Mouse (Mus musculus): ENCODE measurements at regions not wholly inside any gene's neighbourhood (a gene's known extent, or its start where the extent isn't known, plus 50 kb on each side); places are given as distances from the start of the nearest gene placed in this dataset.

GRCm38 (mm10) chr4:32137966-32138365 is 100.6 kb upstream of the Bach2 start:
- no peak overlapping the region for H3K9ac ChIP-seq (ENCODE audit: low read depth, low read length, severe bottlenecking)
- H3K27me3 ChIP-seq (ENCODE audit: control insufficient read depth, insufficient read depth, low read length) = no peaks in the 10 kb centered on the region
- H3K4me1 ChIP-seq (ENCODE audit: control insufficient read depth, insufficient read depth, low read length) = peaks cover 4% of the 10 kb centered on the region; the same call in 1 of the 2 replicates
- no peaks in the 10 kb centered on the region for H3K9me3 ChIP-seq (ENCODE audit: control insufficient read depth, low read length)
- H3K27ac ChIP-seq (replicated peaks; ENCODE audit: low read depth, low read length) = no peak overlapping the region
- no peak overlapping the region for H3K4me2 ChIP-seq (replicated peaks; ENCODE audit: low read depth, low read length, severe bottlenecking)
- 34% methylated on average over 10 of the region's 10 CpGs for WGBS
- H3K36me3 ChIP-seq (ENCODE audit: control insufficient read depth, insufficient read depth, low read length) = no peaks in the 10 kb centered on the region
- TF ChIP-seq POLR2A (IDR thresholded peaks at IDR 0.05; ENCODE audit: borderline replicate concordance, extremely low read depth, insufficient read depth, insufficient read length) = no peak
- H3K4me3 ChIP-seq (replicated peaks; ENCODE audit: low read length) = no peak overlapping the region
- ATAC-seq (ENCODE audit: low FRiP score, low read depth) (no peak), DNase-seq (ENCODE audit: low spot score) (peak; percentile 28)

GRCm38 (mm10) chr4:32139586-32139985 is 99.0 kb upstream of the Bach2 start:
- Histone ChIP-seq H3K27me3 (ENCODE audit: control insufficient read depth, insufficient read depth, low read length) (no peaks in the 10 kb centered on the region), H3K9ac (ENCODE audit: low read depth, low read length, severe bottlenecking) (no peak overlapping the region), H3K36me3 (ENCODE audit: control insufficient read depth, insufficient read depth, low read length) (no peaks in the 10 kb centered on the region), H3K4me3 (replicated peaks; ENCODE audit: low read length) (no peak overlapping the region), H3K4me2 (replicated peaks; ENCODE audit: low read depth, low read length, severe bottlenecking) (no peak overlapping the region), H3K9me3 (ENCODE audit: control insufficient read depth, low read length) (no peaks in the 10 kb centered on the region), H3K27ac (replicated peaks; ENCODE audit: low read depth, low read length) (no peak overlapping the region), H3K4me1 (ENCODE audit: control insufficient read depth, insufficient read depth, low read length) (peaks cover 4% of the 10 kb centered on the region; the same call in 1 of the 2 replicates)
- TF ChIP-seq POLR2A (IDR thresholded peaks at IDR 0.05; ENCODE audit: borderline replicate concordance, extremely low read depth, insufficient read depth, insufficient read length) = no peak
- ATAC-seq (ENCODE audit: low FRiP score, low read depth) (no peak), DNase-seq (ENCODE audit: low spot score) (no peak)
- 80% methylated on average over 6 of the region's 6 CpGs for WGBS

GRCm38 (mm10) chr4:32140068-32140467 is 98.5 kb upstream of the Bach2 start:
- Histone ChIP-seq H3K4me3 (replicated peaks; ENCODE audit: low read length) (no peak overlapping the region), H3K27ac (replicated peaks; ENCODE audit: low read depth, low read length) (no peak overlapping the region), H3K9ac (ENCODE audit: low read depth, low read length, severe bottlenecking) (no peak overlapping the region), H3K4me1 (ENCODE audit: control insufficient read depth, insufficient read depth, low read length) (peaks cover 4% of the 10 kb centered on the region; the same call in 1 of the 2 replicates), H3K27me3 (ENCODE audit: control insufficient read depth, insufficient read depth, low read length) (no peaks in the 10 kb centered on the region), H3K36me3 (ENCODE audit: control insufficient read depth, insufficient read depth, low read length) (no peaks in the 10 kb centered on the region), H3K9me3 (ENCODE audit: control insufficient read depth, low read length) (no peaks in the 10 kb centered on the region), H3K4me2 (replicated peaks; ENCODE audit: low read depth, low read length, severe bottlenecking) (no peak overlapping the region)
- no peak for DNase-seq (ENCODE audit: low spot score)
- ATAC-seq (ENCODE audit: low FRiP score, low read depth) = no peak
- TF ChIP-seq POLR2A (IDR thresholded peaks at IDR 0.05; ENCODE audit: borderline replicate concordance, extremely low read depth, insufficient read depth, insufficient read length) = no peak
- WGBS = 83% methylated on average over 2 of the region's 2 CpGs

- no peaks in the 10 kb centered on the region for H3K27me3 ChIP-seq (ENCODE audit: control insufficient read depth, insufficient read depth, low read length)
- no peaks in the 10 kb centered on the region for H3K9me3 ChIP-seq (ENCODE audit: control insufficient read depth, low read length)
- peaks cover 4% of the 10 kb centered on the region; the same call in 1 of the 2 replicates for H3K4me1 ChIP-seq (ENCODE audit: control insufficient read depth, insufficient read depth, low read length)
- H3K4me3 ChIP-seq (replicated peaks; ENCODE audit: low read length) = no peak overlapping the region
- no peaks in the 10 kb centered on the region for H3K36me3 ChIP-seq (ENCODE audit: control insufficient read depth, insufficient read depth, low read length)
- DNase-seq (ENCODE audit: low spot score) (no peak), ATAC-seq (ENCODE audit: low FRiP score, low read depth) (no peak)
- no peak for TF ChIP-seq POLR2A (IDR thresholded peaks at IDR 0.05; ENCODE audit: borderline replicate concordance, extremely low read depth, insufficient read depth, insufficient read length)
- H3K4me2 ChIP-seq (replicated peaks; ENCODE audit: low read depth, low read length, severe bottlenecking) = no peak overlapping the region
- WGBS = 42% methylated on average over 4 of the region's 4 CpGs
- H3K27ac ChIP-seq (replicated peaks; ENCODE audit: low read depth, low read length) = no peak overlapping the region
- H3K9ac ChIP-seq (ENCODE audit: low read depth, low read length, severe bottlenecking) = no peak overlapping the region
Measured at GRCm38 (mm10) chr4:32142198-32142597, 96.4 kb upstream of the Bach2 start.

GRCm38 (mm10) chr4:32147146-32147545 is 91.5 kb upstream of the Bach2 start:
- no peak for ATAC-seq (ENCODE audit: low FRiP score, low read depth)
- DNase-seq (ENCODE audit: low spot score) = no peak
- H3K27me3 ChIP-seq (ENCODE audit: control insufficient read depth, insufficient read depth, low read length) = no peaks in the 10 kb centered on the region
- no peaks in the 10 kb centered on the region for H3K36me3 ChIP-seq (ENCODE audit: control insufficient read depth, insufficient read depth, low read length)
- no peak for TF ChIP-seq POLR2A (IDR thresholded peaks at IDR 0.05; ENCODE audit: borderline replicate concordance, extremely low read depth, insufficient read depth, insufficient read length)
- no peak overlapping the region for H3K4me3 ChIP-seq (replicated peaks; ENCODE audit: low read length)
- H3K27ac ChIP-seq (replicated peaks; ENCODE audit: low read depth, low read length) = no peak overlapping the region
- H3K4me1 ChIP-seq (ENCODE audit: control insufficient read depth, insufficient read depth, low read length) = peaks cover 12% of the 10 kb centered on the region
- no peaks in the 10 kb centered on the region for H3K9me3 ChIP-seq (ENCODE audit: control insufficient read depth, low read length)
- 58% methylated on average over 1 of the region's 1 CpGs for WGBS
- no peak overlapping the region for H3K4me2 ChIP-seq (replicated peaks; ENCODE audit: low read depth, low read length, severe bottlenecking)
- no peak overlapping the region for H3K9ac ChIP-seq (ENCODE audit: low read depth, low read length, severe bottlenecking)

- no peak overlapping the region for H3K4me2 ChIP-seq (replicated peaks; ENCODE audit: low read depth, low read length, severe bottlenecking)
Measured at GRCm38 (mm10) chr4:32148597-32148996, 90.0 kb upstream of the Bach2 start.

More at GRCm38 (mm10) chr4:32148597-32148996, 90.0 kb upstream of the Bach2 start:
- no peak for TF ChIP-seq POLR2A (IDR thresholded peaks at IDR 0.05; ENCODE audit: borderline replicate concordance, extremely low read depth, insufficient read depth, insufficient read length)
- DNase-seq (ENCODE audit: low spot score) = no peak
- H3K9ac ChIP-seq (ENCODE audit: low read depth, low read length, severe bottlenecking) = no peak overlapping the region
- 97% methylated on average over 2 of the region's 2 CpGs for WGBS
- no peaks in the 10 kb centered on the region for H3K9me3 ChIP-seq (ENCODE audit: control insufficient read depth, low read length)
- no peaks in the 10 kb centered on the region for H3K36me3 ChIP-seq (ENCODE audit: control insufficient read depth, insufficient read depth, low read length)
- H3K27ac ChIP-seq (replicated peaks; ENCODE audit: low read depth, low read length) = no peak overlapping the region
- H3K4me1 ChIP-seq (ENCODE audit: control insufficient read depth, insufficient read depth, low read length) = peaks cover 12% of the 10 kb centered on the region
- no peaks in the 10 kb centered on the region for H3K27me3 ChIP-seq (ENCODE audit: control insufficient read depth, insufficient read depth, low read length)
- ATAC-seq (ENCODE audit: low FRiP score, low read depth) = no peak
- no peak overlapping the region for H3K4me3 ChIP-seq (replicated peaks; ENCODE audit: low read length)
